Mouse (Mus musculus) heart, adult 18-20 months (tissue): ENCODE data around the gene Zmym1. TPM values are rescaled to one million over a fixed set of nuclear protein-coding genes. Genes with fewer than 3 reads are reported as not detected.
A peak's percentile ranks its signal among the peaks of the same experiment; 100 is the strongest.
"Not testable (repeated sequence)": the region's sequence is repeated elsewhere in the genome, so short reads cannot be mapped to it uniquely, and the experiment has no call there.

Source experiments
- DNase-seq, 2 experiments: peaks; one replicate each; pipeline ENCODE4 v3.0.0; 2021 to 2022; ENCODE audit warnings: mixed read lengths in 1 of 2
- long read RNA-seq, 2 experiments: library from polyadenylated mRNA; stranded (forward); transcript quantifications; one replicate each; pipeline ENCODE4 v2.0.0; 2021
- total RNA-seq, 2 experiments: library from RNA; stranded (reverse); gene quantifications; 2 replicates each; pipeline ENCODE4 v1.2.3; 2021

Gene Zmym1
- total RNA-seq: 1 to 10 TPM; 6.1 to 8.6 TPM
- long read RNA-seq, experiment 1, partial matches to known transcripts: 0 of 5 reads
- long read RNA-seq, experiment 1, other reads (novel, unspliced or antisense): 4 of 5 reads
- long read RNA-seq, experiment 2, partial matches to known transcripts: 0 of 11 reads
- long read RNA-seq, experiment 2, other reads (novel, unspliced or antisense): 9 of 11 reads

DNA sequence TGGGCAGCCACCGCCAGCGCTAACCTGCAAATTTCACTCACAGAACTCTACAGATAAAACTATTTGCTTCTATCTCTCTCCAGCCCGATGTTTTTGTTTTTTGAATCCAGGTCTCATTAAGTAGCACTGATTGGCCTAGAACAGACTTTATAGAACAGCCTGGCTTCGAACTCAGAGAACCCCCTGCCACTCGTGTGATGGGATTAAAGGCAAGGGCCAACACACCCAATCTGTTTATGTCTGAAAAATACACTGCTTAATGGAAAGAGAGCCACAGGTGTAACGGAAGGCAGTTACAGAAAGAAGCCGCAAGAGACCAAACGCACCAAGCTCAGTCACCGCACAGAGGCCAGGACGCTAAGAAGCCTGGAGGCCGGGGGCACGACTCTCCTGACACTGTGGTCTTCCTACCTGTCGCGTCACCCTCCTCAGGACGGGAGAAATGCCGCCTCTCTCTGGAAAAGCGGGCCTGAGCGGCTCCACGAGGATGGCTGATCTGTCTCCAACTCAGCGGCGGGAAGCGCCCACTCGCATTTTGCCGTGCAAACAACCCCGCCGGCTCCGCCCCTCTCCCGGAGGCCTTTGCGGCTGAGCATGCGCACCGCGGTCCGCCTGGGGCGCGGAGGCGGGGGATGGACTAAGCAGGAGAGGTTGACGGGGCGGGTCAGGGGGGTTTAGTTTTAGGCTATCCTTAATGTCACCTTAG, at the start of gene Zmym1:
Zmym1 (minus strand) TSS at position 568 of the 706 bp plus-strand sequence.
- DNase-seq: peak; percentile 93

GRCm38 (mm10) chr4:127110570-127110969, 49.6 kb upstream of the Zmym1 start:
- DNase-seq: no peak

DNA sequence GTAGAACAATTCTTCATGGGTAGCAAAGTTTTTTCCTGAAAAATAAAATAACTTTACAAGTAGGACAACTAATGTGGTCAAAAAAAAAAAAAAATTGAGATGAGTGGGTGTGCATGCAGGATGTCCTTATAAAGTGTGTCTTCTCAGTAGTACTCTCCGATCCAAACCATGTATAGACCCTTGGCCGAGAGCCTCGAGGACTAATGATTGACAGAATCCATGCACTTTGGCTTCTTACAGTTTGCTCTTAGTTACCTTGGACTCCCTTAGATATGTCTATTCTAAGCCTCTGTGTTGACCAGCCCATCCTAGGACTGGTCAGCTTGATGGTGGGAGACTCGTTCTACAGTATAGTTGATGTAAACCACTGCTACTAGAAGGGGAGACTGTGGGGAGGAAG, 46.6 kb upstream of the Zmym1 start:
- DNase-seq: no peak

DNA sequence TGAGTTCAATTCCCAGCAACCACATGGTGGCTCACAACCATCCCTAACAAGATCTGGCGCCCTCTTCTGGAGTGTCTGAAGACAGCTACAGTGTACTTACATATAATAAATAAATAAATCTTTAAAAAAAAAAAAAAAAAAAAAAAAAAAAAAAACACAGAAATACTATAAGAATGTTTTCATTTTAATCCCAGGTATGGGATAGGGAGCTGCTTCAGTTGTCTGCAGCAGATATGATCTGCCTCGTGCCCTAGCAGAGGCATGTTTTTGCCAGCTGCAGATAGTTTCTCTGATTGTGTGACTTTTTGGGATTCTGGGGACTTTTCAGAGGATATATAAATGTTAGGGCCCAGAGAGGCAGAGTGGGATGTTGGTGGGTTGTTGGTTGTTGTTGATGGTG, 38.6 kb upstream of the Zmym1 start:
- DNase-seq: not testable (repeated sequence)

GRCm38 (mm10) chr4:127095090-127095489, 34.1 kb upstream of the Zmym1 start:
- DNase-seq: no peak

DNA sequence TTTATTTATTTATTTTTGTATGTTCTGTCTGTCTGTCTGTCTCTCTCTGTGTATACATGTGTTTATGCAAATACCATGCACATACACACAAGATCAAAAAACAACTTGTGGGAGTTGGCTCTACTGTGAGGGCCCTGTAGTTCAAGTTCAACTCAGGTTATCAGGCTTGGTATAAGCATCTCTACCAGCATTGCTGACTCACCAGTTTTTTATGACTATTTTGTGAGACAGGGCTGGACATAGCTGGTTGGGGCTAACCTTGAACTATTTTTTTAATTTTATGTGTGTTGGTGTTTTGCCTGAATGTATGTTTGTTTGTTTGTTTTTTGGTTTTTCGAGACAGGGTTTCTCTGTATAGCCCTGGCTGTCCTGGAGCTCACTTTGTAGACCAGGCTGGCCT, 30.2 kb upstream of the Zmym1 start:
- DNase-seq: no peak

DNA sequence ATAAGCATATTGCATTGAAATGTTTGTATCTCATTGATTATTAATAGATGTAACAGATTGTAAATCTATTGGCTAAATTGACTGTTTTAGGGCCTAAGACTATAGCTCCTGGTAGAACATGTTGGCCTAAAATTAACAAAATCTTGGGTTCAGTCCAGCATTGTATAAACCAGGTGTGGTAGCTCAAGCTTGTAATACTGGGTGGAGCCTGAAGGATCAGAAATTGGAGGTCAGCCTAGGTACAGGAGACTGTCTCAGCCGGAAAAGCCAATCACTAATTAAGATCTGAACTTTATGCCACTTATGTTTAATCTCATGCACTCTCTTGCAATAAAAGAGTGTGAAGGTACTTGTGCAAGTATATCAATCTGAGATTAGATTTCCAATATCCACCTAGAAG, 24.8 kb upstream of the Zmym1 start:
- DNase-seq: no peak

DNA sequence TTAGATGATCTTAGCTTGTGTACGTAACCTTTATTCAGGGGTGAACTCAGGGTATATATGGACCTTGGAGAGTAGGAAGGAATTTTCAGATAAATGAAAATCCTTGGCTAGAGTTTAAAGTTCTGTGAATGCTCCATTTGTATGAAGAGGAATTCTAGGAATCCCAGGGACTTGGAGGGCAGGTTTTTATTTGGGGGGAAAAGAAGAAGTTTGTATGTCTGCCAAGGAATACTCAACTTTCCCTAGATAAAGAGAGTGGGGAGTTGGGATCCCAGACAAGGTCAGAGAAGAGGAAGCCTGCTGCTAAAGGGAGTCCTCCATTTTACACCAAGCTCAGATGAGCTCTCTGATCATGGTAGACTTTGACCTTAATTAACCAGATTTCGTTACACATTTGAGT, 22.2 kb upstream of the Zmym1 start:
- no peak for DNase-seq

GRCm38 (mm10) chr4:127080806-127081205, 19.9 kb upstream of the Zmym1 start:
- no peak for DNase-seq

DNA sequence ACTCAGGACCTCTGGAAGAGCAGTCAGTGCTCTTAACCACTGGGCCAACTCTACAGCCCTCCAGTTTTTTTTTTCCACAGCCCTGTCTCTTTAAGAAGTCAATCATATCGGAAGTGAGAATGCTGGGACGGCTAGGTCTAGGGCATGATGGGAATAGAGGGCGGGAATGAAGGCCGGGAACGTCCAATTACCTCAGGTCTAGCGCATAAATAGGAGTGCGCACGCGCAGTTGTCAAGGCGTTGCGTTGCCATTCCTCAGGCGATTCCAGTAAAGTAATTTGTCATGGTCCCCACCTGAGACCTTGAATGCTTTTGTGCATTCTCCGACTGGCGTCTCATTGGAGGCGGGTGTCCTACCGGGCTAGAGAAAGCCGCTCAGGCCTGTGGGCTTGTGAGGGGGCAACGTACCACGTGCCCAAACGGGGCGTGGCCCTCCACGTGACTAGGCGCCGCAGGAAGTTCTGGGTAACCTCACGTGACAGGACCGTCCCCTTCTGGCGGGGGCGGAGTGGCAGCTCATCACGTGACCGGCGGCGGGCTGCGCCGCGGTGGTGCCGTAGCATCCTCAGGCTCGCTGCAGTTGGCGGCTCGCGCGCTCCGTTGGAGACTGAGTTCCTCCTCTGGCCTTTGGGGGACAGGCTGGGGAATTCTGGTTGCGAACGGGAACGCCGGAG, 16.1 kb upstream of the Zmym1 start, which contains the start of gene Zmym6:
Zmym6 (plus strand) TSS at position 509 of the 674 bp plus-strand sequence.
- peak; percentile 96 to 97 for DNase-seq

- no peak for DNase-seq
These were observed 14.0 kb upstream of the Zmym1 start for GRCm38 (mm10) chr4:127074915-127075314.

- no peak for DNase-seq
These were observed 3.1 kb upstream of the Zmym1 start for GRCm38 (mm10) chr4:127064051-127064450.

GRCm38 (mm10) chr4:127054522-127055198, 6.3 kb downstream of the Zmym1 start:
- DNase-seq: no peak

GRCm38 (mm10) chr4:127053071-127053470, 7.9 kb downstream of the Zmym1 start:
- DNase-seq: no peak

DNA sequence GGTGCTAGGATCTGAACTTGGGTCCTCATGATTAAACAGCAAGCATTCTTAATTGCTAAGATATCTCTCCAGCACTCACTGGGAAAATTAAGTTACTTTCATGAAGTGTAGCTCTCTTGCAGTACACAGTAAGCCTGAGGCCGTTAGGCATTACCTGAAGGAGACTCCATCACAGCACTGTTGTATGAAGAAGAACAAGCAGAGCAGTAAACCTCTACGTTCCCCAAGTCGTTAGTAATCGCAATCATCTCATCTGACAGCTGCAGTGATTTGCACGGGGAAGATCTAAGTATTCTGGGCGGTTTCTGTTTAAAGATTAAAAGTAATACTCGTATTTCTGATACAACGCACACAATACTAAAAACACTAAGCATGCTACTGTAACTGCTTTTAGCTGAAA, 9.8 kb downstream of the Zmym1 start:
- no peak for DNase-seq

DNA sequence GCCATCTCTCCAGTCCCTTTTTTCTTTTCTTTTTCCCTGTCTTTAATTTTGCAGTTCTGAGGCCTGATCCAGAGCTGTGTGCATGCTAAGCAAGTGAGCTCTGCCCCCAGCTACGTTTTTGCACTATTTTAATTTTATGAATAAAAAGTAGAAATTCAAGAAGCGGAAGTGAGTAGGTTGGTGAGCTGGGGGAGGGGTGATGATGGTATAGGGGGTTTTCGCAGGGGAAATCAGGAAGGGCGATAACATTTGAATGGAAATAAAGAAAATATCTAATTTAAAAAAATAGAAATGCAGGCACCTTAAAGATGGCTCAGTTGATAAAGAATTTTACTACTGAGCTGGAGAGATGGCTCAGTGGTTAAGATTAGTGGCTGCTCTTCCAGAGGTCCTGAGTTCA, 17.4 kb downstream of the Zmym1 start:
- no peak for DNase-seq

GRCm38 (mm10) chr4:127039871-127040483, 21.0 kb downstream of the Zmym1 start:
- no peak for DNase-seq

- no peak for DNase-seq
These were observed 22.1 kb downstream of the Zmym1 start for GRCm38 (mm10) chr4:127038828-127039349.

- no peak for DNase-seq
These were observed 22.8 kb downstream of the Zmym1 start for GRCm38 (mm10) chr4:127037908-127038827.

DNA sequence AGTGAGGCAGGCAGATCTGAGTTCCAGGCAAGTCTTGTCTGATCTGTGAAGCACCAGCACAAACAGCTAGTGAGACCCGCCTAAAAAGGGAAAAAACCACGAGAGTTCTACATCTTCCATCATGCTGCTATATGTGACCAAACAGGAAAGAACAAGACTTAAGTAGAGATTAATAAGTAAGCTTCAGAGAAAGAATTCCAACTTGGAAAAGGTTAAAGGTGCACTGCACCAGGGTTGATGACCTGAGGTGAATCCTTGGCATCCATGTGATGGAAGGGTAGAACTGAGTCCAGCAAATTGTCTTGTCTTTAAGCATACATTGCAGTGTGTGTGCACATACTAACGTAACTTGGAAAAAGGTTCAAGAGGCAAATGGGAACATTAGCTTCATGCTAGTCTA, 23.8 kb downstream of the Zmym1 start:
- DNase-seq: no peak
